Mouse (Mus musculus) liver, embryonic 14.5 days (tissue): ENCODE results near the gene Khsrp.

Experiments used
- CTCF ChIP-seq: IDR thresholded peaks from 2 replicates; pipeline ENCODE4 v1.5.1; 2016; ENCODE audit warnings: antibody characterized with exemption, low read depth, control low read depth
- EP300 ChIP-seq: IDR thresholded peaks from 2 replicates; pipeline ENCODE4 v1.6.1; 2016; ENCODE audit warnings: antibody characterized with exemption, low read depth

DNA sequence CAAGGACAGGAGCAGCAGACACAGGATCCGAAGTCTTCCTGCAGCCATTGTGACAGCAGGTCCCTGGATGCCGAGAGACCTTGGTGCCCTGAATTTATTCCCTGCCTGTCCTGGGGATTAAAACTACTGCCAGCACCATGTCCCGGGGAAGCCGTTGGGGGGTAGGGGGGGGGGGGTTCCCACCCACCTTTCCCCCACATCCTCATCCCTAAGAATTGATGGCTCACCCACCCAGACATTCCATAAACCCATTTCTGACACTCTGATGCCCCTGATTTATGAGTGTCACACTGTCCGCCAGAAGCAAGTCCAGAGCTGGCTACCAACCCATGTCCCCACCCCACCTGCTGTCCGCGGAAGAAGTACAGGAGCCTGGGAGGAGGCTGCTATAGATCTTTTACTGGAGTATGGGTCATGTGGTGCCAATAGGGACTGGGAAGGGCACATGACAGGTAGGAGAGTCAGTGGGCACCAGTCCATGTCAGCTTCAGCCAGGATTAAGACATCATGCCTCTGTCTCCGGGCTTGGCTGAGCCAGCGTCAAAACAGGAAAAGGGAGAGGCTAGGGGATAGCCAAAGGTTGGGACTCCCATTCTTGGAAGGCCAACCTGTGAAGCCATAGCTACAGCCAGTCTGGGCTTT, 31.2 kb downstream of the Khsrp start, which contains the start of gene Pspn:
- TF ChIP-seq CTCF (no peak), EP300 (no peak)
